Mouse (Mus musculus): ENCODE results near the gene Ubl3. TPM values are rescaled to one million over a fixed set of nuclear protein-coding genes. Genes with fewer than 3 reads are reported as not detected.

Gene Ubl3
- polyA plus RNA-seq, 1 experiment from 2014 or later: 68.8 TPM

DNA sequence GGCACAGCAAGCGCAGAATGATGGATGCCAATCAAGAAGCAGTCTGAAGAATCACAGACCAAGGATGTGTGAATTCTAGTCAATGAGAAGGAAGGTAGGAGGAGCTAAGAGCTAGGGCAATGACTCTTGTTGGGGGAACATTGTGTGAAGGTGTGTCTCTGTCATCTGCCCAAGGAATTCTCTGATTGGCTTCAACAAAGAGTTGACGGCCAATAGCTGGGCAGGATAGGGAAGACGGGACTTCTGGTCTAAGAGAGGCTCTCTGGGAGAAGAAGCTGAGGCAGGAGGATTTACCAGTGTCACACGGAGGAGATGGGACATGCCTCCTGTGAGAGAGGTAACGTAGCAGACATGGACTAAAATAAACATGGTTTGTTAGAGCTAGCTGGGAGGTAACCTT is 86.5 kb downstream of the Ubl3 start:
- H3K27ac ChIP-seq: no peak overlapping the region
- no peak overlapping the region for H3K9ac ChIP-seq
- no peak for ATAC-seq (replicated peaks; ENCODE audit: low FRiP score)
- no peak overlapping the region for H3K4me3 ChIP-seq (replicated peaks)
- H3K36me3 ChIP-seq: no peaks in the 10 kb centered on the region
- H3K4me1 ChIP-seq: peaks cover 23% of the 10 kb centered on the region
- peaks cover under 1% of the 10 kb centered on the region; the same call in 1 of the 2 replicates for H3K9me3 ChIP-seq (replicated peaks)
- no peaks in the 10 kb centered on the region for H3K27me3 ChIP-seq
- H3K4me2 ChIP-seq: no peak overlapping the region
- WGBS: 77% methylated on average over 5 of the region's 5 CpGs

DNA sequence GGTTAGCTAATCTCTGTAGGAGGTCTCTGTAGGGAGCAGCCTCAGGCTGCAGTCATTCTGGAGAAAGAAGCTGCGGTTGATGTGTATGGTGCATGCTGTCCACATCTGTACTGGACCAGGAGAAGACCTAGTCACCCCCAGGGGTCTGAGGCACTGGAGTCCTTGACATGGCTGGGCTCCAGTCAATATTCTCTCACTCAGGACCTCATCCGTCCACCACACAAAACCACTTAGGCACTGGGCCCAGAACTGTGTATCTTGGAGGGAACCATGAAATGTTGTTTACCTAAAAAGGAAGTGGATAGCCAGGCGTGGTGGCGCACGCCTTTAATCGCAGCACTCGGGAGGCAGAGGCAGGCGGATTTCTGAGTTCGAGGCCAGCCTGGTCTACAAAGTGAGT is 87.5 kb downstream of the Ubl3 start:
- Histone ChIP-seq H3K27me3 (no peaks in the 10 kb centered on the region), H3K36me3 (no peaks in the 10 kb centered on the region), H3K9me3 (replicated peaks) (peaks cover 9% of the 10 kb centered on the region; the same call in 1 of the 2 replicates), H3K4me2 (no peak overlapping the region), H3K9ac (no peak overlapping the region), H3K4me1 (peaks cover 23% of the 10 kb centered on the region), H3K4me3 (replicated peaks) (no peak overlapping the region), H3K27ac (no peak overlapping the region)
- WGBS: 91% methylated on average over 9 of the region's 9 CpGs
- ATAC-seq (replicated peaks; ENCODE audit: low FRiP score): no peak

DNA sequence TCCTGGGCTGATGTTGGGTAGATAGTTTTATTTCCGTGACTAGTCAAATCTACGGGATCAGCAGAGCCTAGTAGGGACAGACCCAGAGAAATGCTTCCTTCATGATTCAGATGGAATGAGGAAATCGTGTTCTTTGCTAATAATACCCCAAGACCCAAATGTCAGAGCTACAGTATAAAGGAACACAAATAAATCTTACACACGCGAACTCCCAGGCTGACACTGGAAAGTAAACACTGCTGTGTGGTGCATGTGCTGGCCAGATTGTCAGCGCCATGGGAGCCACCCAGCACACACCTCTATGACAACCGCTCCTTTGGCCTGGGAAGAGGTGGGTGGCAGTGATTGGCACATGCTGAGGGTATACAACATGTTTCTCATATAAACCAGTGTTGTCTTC is 88.1 kb downstream of the Ubl3 start:
- H3K4me2 ChIP-seq: no peak overlapping the region
- 57% methylated on average over 7 of the region's 7 CpGs for whole genome bisulfite sequencing
- H3K27me3 ChIP-seq: no peaks in the 10 kb centered on the region
- H3K9ac ChIP-seq: no peak overlapping the region
- peaks cover 23% of the 10 kb centered on the region for H3K4me1 ChIP-seq
- H3K9me3 ChIP-seq (replicated peaks): peaks cover 9% of the 10 kb centered on the region; the same call in 1 of the 2 replicates
- H3K4me3 ChIP-seq (replicated peaks): no peak overlapping the region
- no peak overlapping the region for H3K27ac ChIP-seq
- H3K36me3 ChIP-seq: no peaks in the 10 kb centered on the region
- no peak for ATAC-seq (replicated peaks; ENCODE audit: low FRiP score)

DNA sequence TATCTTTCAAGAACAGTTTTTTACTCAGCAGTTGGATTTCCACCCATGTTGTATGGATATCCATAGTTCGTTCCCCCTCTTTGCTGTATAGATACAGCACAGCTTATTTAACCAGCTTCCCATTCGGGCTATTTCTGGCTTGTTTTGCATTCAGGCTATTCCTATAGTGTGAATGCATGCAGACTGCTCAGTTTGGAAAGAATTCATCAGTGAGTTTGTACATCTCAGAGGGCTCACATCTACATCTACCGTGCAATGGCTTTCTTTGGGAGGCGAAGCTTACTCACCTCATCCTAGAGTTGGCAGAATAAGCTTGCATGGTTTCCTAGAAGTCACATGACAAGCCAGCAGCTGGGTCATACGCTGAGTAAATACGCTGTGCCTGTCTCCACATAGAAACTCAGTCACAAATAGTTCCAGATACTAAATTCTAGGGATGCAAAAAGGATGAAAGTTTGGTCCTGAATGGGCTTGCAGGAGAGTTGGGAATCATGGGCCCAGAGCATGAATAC is 88.8 kb downstream of the Ubl3 start:
- peaks cover 9% of the 10 kb centered on the region; the same call in 1 of the 2 replicates for H3K9me3 ChIP-seq (replicated peaks)
- no peak overlapping the region for H3K27ac ChIP-seq
- peaks cover 18% of the 10 kb centered on the region for H3K4me1 ChIP-seq
- H3K4me2 ChIP-seq: no peak overlapping the region
- no peaks in the 10 kb centered on the region for H3K36me3 ChIP-seq
- no peak overlapping the region for H3K9ac ChIP-seq
- H3K27me3 ChIP-seq: no peaks in the 10 kb centered on the region
- H3K4me3 ChIP-seq (replicated peaks): no peak overlapping the region
- ATAC-seq (replicated peaks; ENCODE audit: low FRiP score): no peak
- 89% methylated on average over 6 of the region's 6 CpGs for WGBS

Other genes with a start within 250 kb of the Ubl3 start
- 21.0 and 21.7 TPM in 2 replicates for gene Slc7a1, start 152.9 kb downstream of the Ubl3 start, polyA plus RNA-seq (2015; fragmentation: Nextera tagmentation; extraction: Ambion mirVana)